Mouse (Mus musculus) heart, postnatal 0 days (tissue): ENCODE data around the gene Cdhr2.

Experiments used
- CTCF ChIP-seq: IDR thresholded peaks from 2 replicates; pipeline ENCODE4 v1.5.1; 2016; ENCODE audit warnings: antibody characterized with exemption, control low read depth, low read depth
- EP300 ChIP-seq: IDR thresholded peaks from 2 replicates; pipeline ENCODE4 v1.6.1; 2016; ENCODE audit warnings: antibody characterized with exemption, low read depth

GRCm38 (mm10) chr13:54748721-54749060 is 47.4 kb downstream of the Cdhr2 start:
- TF ChIP-seq CTCF (no peak), EP300 (no peak)
